Mouse (Mus musculus): Measurements from ENCODE around the gene Atp5s.

The Atp5s gene

DNA sequence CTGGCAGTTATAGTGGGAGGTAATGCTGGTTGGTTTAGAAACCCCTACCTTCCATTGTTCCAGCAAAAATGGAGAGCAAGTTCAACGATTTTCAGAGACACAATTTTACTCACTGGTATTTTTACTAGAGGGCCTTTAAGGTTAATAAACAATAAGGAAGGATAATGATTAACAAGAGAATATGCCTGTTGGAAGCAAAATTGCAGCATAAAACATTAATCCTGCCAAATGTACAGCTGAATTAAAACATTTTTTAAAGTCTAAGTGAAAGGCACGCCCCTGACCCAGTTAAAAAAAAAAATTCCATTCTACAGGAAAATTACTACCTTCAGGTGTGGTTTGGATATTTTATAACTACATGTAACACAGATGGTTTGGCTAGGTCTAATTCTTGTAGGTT is 53.2 kb downstream of the Atp5s start:
- no peak for DNase-seq (ENCODE audit: low spot score)

DNA sequence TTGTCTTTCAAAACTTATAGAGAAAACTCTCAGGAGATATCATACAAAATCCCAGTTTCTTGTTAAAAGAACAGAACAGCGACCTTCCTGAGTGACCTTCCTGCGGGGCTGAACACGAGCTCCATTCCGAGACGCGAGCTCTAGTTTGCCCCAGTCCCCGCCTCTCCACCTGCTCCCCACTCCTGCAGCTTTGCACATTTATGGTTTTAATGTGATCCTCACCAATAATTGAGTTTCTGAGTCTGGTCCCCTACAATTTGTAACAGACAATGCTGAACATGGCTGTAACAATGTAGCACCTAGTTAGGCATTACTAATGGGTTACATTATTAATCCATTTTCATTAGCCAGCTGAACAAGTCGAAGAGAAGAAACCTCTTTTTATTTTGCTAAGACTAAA is 56.7 kb downstream of the Atp5s start:
- DNase-seq (ENCODE audit: low spot score), result no peak

DNA sequence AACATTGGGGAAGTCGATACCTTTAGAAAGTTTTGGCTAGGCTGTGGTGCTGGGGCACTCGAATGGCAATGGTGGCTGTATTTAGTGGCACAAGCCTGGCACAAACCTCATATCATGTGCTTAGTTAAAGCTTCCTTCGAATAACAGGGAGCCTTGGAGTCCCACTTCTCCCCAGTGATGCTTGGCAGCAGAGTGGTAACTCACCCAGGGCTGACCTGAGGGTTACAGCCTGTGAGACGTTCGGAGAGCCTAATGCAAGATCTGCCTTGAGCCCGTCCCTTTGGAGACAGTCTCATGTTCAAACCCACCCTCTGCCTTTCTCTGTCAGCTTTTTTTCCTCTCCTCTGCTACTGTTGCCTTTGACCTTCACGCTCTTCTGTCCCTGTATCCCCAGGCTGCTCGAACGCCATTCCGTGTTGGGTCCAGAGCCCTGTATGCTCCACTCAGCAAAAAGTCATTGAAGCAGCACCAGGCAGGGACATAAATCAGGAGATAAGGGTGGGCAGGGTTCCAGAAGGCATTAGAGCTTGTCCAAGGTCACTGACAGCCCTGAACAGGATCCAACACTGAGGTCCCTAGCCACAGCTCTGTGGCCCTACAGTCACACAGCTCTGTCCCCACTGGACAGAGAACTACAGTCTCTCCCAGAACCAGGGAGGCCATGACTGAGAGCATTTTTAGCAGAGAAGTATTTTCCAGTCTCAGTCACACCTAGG is 57.3 kb downstream of the Atp5s start:
- no peak for DNase-seq (ENCODE audit: low spot score)

DNA sequence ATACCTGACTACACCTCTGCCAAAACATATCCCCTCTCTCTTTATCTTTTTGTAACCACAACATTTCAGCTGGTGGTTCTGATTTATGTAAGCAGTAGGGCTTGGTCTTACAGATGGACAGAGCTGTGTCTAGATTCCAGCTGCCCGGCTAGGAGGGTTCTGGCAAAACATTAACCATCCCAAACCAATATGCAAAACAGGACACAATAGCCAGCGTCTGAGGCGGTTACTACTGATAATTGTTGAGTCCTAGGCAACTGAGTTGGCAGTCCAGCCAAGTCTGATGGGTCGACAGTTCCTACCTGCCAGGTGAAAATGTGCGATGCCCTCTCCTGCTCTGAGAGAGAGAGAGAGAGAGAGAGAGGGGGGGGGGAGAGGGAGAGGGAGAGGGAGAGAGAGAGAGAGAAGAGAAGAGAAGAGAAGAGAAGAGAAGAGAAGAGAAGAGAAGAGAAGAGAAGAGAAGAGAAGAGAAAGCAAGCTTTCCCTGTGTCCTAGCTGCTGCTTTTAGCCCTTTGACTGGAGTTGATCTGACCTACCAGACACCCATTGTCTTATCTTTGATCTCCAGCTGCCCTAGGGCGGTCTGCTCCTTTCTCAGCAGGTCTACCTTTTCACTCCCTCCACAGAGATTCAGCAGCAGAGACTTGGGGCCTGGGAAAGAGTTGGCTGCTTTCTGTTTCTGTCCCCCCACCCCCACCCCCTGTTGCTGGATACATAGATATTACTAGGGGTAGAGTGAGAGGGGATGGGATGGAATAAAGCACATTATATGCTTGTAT is 58.7 kb downstream of the Atp5s start:
- no peak for DNase-seq (ENCODE audit: low spot score)

DNA sequence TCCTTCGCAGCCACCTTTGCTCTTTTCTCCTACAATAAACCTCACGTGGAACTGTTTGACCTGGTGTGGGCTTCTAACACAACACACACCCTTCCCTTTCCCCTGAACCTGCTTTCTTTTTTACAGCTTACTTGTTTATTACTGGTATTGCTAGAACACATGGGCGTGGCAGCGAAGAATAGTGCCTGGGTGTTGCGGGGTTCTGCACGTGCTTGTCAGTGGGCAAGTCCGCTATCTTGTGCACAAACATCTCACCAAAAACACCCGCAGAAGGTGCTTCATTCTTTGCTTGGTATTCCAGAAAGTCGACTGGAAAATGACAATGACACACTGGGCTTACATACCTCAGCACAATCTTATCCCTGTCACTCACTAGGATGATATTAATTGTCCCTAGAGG is 60.7 kb downstream of the Atp5s start:
- DNase-seq (ENCODE audit: low spot score), result no peak

DNA sequence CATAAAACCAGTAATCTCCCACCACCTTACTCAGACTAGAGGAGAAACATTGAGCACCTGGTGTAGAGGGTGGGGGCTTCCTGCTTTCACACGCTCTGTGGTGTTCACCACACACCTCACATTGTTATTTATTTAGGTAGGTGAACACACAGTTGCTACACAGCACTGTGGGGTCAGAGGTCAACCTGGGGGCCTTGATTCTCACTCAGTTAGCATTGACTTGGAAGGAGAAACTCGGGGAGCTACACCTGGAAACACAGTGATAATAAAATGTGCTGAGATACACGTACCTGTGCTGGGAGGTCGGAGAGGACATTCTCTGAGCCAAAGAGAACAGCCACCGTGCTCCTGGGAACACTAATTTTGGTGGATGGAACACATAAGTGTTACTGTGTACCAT is 63.6 kb downstream of the Atp5s start:
- no peak for DNase-seq (ENCODE audit: low spot score)

DNA sequence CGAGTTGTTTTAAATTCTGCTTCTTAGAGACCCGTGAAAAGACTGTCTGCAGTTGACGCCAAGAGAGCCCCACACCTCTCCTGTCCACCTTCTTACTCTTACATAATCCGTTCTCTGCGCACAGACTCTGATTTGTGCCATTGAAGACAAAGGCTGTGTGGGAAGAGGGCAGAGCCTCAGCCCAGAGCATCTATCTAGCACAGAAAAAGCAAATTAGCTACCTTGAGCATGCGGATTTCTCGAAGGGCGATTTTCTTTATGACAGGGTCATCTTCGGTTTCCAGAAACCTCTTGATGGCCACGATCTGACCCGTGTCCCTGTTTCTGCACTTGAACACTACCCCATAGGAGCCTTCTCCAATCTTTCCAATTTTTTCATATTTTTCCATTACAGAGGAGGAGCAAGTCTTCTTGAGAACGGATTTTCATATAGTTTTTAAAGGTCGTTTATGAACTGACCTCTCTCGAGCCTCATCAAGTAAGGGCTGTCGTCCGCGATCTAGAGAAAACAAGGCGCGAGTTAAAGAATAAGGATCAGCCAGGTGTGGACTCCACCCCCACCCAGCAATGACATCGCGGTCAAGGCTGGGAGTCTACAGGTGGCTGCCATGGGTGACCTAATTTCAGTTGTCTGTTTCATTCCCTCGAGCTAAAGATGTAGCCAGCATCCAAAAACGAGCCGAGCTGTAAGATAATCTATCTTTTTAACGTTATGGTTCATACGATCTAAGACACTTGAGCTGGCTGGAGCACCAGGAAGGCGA is 65.2 kb downstream of the Atp5s start:
- no peak for DNase-seq (ENCODE audit: low spot score)

DNA sequence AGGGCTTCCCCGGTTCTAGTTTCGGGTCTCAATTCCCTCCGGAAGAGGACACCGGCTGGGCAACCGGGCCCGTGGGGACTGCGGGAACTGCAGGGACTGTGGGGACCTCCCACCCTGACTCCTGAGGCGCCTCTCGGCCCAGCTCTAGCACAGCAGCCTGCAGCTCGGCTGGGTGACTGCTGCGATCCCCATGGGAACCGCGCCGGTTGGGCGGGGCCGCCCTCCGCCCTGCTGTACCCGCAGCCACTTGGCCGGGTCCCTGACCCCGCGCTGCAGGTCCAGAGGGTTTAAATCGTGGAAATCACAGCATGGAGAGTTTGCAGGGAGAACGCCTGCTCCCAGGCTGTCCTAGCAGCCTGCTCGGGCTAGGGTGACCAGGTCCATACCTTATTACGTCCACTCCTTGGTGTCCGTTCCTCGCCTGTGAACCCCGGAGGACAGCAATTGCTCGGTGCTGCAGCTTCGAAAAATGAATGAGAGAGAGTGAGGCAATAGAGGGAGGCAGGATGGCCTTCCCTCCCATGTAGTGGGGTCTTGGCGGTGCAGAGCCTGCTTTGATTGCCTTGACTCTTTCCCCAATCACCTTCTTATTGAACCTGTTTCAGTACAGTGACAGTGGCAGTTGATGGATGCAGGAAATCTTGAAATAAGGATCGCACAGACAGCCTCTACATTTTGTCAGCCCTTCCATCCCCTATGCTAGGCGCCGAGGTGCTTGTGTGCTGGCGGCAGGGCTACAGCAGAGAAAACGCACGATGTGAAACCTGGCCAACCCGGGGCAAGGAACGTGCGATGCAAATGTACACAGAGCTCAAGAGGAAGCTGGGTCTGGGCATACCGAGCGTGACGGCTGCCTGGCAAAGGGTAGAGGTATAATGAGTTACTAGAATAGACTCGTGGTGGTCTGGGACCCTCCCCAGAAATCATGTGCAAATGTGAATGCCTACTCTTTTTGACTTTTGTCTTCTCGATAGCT is 66.1 kb downstream of the Atp5s start, which contains the start of gene Cdkl1:
Gene Cdkl1 (minus strand): TSS at position 738 of the 976 bp plus-strand sequence.
- peak; percentile 59 for DNase-seq (ENCODE audit: low spot score)

Data from layer of hippocampus, adult 11-12 months (tissue).